Comparison of ENCODE assay signal across 7 mouse cellular contexts in genomic region chr15:77916851-77917544, GRCm38 (mm10). TPM values are rescaled to one million over a fixed set of nuclear protein-coding genes. Genes with fewer than 3 reads are reported as not detected.
DNase-seq lines count a peak whose midpoint lies in the region; ATAC-seq and TF ChIP-seq lines count a peak whose summit lies in the region.

No protein-coding gene starts in this region.

- H3K27ac ChIP-seq in hindbrain, embryonic 16.5 days (ENCODE audit: low read depth, low read length) = no peak overlapping the region
- no peak overlapping the region for H3K27ac ChIP-seq in left cerebral cortex, adult 2 months
- no peak overlapping the region for H3K27ac ChIP-seq in midbrain, embryonic 12.5 days (replicated peaks)

- ATAC-seq in hindbrain, embryonic 16.5 days = peak; percentile 57
- peak; percentile 23; the same call in 1 of the 2 replicates for ATAC-seq in midbrain, embryonic 12.5 days (ENCODE audit: low FRiP score, low read depth)

- intact Hi-C loops in left cerebral cortex, adult 2 months (cut with DNase I) = loop anchor here (1.0 to 5.0 kb wide), 3 partner anchors 75 to 142 kb away; partner anchors contain the start of gene Myh9

- H3K9ac ChIP-seq in hindbrain, embryonic 16.5 days (ENCODE audit: low read depth, low read length) = no peak overlapping the region
- no peak overlapping the region for H3K9ac ChIP-seq in midbrain, embryonic 12.5 days (replicated peaks)

- 42% methylated on average over 8 of the region's 8 CpGs for WGBS in hindbrain, embryonic 16.5 days
- 47% methylated on average over 7 of the region's 8 CpGs for WGBS in midbrain, embryonic 12.5 days

- H3K4me3 ChIP-seq in hindbrain, embryonic 16.5 days (ENCODE audit: low read length) = no peak overlapping the region
- no peak overlapping the region for H3K4me3 ChIP-seq in left cerebral cortex, adult 2 months
- no peak overlapping the region for H3K4me3 ChIP-seq in midbrain, embryonic 12.5 days

- no peak overlapping the region for H3K4me2 ChIP-seq in hindbrain, embryonic 16.5 days (ENCODE audit: low read length)
- no peak overlapping the region for H3K4me2 ChIP-seq in midbrain, embryonic 12.5 days (replicated peaks)

- peaks cover 19% of the 10 kb centered on the region for H3K36me3 ChIP-seq in hindbrain, embryonic 16.5 days (ENCODE audit: control insufficient read depth, insufficient read depth, low read length)
- peaks cover 63% of the 10 kb centered on the region for H3K36me3 ChIP-seq in midbrain, embryonic 12.5 days

- DNase-seq in ZHBTc4 (ENCODE audit: low read depth, low spot score) = peak; percentile 93
- peak; percentile 93 for DNase-seq in cerebellum, adult 8-10 months
- peak; percentile 88 to 98 for DNase-seq in frontal cortex, adult 2 months (ENCODE audit: extremely low spot score in 1 of 2, low spot score in 1 of 2)
- peak; percentile 85 to 92 for DNase-seq in left cerebral cortex, adult 2 months (ENCODE audit: extremely low spot score in 1 of 2, low spot score in 2 of 2)
- peak; percentile 70 for DNase-seq in spleen, adult 12 weeks (ENCODE audit: low spot score)

- no peaks in the 10 kb centered on the region for H3K4me1 ChIP-seq in hindbrain, embryonic 16.5 days (ENCODE audit: control insufficient read depth, insufficient read depth, low read depth, low read length)
- H3K4me1 ChIP-seq in midbrain, embryonic 12.5 days = no peaks in the 10 kb centered on the region

- no peaks in the 10 kb centered on the region for H3K9me3 ChIP-seq in hindbrain, embryonic 16.5 days (ENCODE audit: control insufficient read depth, low read length)
- no peaks in the 10 kb centered on the region for H3K9me3 ChIP-seq in midbrain, embryonic 12.5 days

- peak; percentile 89 for TF ChIP-seq CTCF in left cerebral cortex, adult 2 months (IDR thresholded peaks at IDR 0.05)

- H3K27me3 ChIP-seq in hindbrain, embryonic 16.5 days (replicated peaks; ENCODE audit: control insufficient read depth, insufficient read depth, low read length) = no peaks in the 10 kb centered on the region
- H3K27me3 ChIP-seq in midbrain, embryonic 12.5 days = no peaks in the 10 kb centered on the region

RNA-seq across cellular contexts. Expression of gene Txn2, which starts 11.8 kb away (rescaled TPM):
- polyA plus RNA-seq in frontal cortex, adult 2 months (2012; rRNA removed) = 198 and 213 TPM in 2 replicates
- 215 and 216 TPM in 2 replicates for polyA plus RNA-seq in hindbrain, embryonic 16.5 days (2015; fragmentation: Nextera tagmentation; extraction: Ambion mirVana)
- total RNA-seq in left cerebral cortex, adult 2 months (2021) = 100 to 1,000 TPM; 139 to 143 TPM
- polyA plus RNA-seq in midbrain, embryonic 12.5 days (2016; fragmentation: Nextera tagmentation; extraction: Ambion mirVana) = 206 and 210 TPM in 2 replicates

RNA-seq across cellular contexts. Expression of gene Foxred2, which starts 39.5 kb away (rescaled TPM):
- polyA plus RNA-seq in frontal cortex, adult 2 months (2012; rRNA removed) = 15.5 and 17.0 TPM in 2 replicates
- polyA plus RNA-seq in hindbrain, embryonic 16.5 days (2015; fragmentation: Nextera tagmentation; extraction: Ambion mirVana) = 8.8 and 9.6 TPM in 2 replicates
- total RNA-seq in left cerebral cortex, adult 2 months (2021) = 10 to 100 TPM; 10.9 to 11.9 TPM
- polyA plus RNA-seq in midbrain, embryonic 12.5 days (2016; fragmentation: Nextera tagmentation; extraction: Ambion mirVana) = 6.2 and 6.8 TPM in 2 replicates

RNA-seq across cellular contexts. Expression of gene Eif3d, which starts 53.6 kb away (rescaled TPM):
- 111 and 113 TPM in 2 replicates for polyA plus RNA-seq in frontal cortex, adult 2 months (2012; rRNA removed)
- polyA plus RNA-seq in hindbrain, embryonic 16.5 days (2015; fragmentation: Nextera tagmentation; extraction: Ambion mirVana) = 158 and 175 TPM in 2 replicates
- total RNA-seq in left cerebral cortex, adult 2 months (2021) = 100 to 1,000 TPM; 101 to 102 TPM
- 219 and 233 TPM in 2 replicates for polyA plus RNA-seq in midbrain, embryonic 12.5 days (2016; fragmentation: Nextera tagmentation; extraction: Ambion mirVana)
